Mouse (Mus musculus) adrenal gland, postnatal 10 days (tissue): ENCODE results near the gene Dad1. TPM values are rescaled to one million over a fixed set of nuclear protein-coding genes. Genes with fewer than 3 reads are reported as not detected.

ENCODE experiments used
- DNase-seq: peaks from one replicate; pipeline ENCODE4 v3.0.0; 2021; ENCODE audit warnings: mixed read lengths
- long read RNA-seq, 2 experiments: library from polyadenylated mRNA; stranded (forward); transcript quantifications; one replicate each; pipeline ENCODE4 v2.0.0; 2021
- total RNA-seq, 2 experiments: library from RNA; stranded (reverse); gene quantifications; 2 replicates each; pipeline ENCODE4 v1.2.3; 2021

Gene Dad1
- 100 to 1,000 TPM; 171 to 191 TPM for total RNA-seq
- long read RNA-seq, experiment 1, transcript Dad1-201 (3 exons, 878 nt), result major isoform, 342 of 352 reads
- long read RNA-seq, experiment 1, partial matches to known transcripts, result 8 of 352 reads
- long read RNA-seq, experiment 1, other reads (novel, unspliced or antisense), result 2 of 352 reads
- long read RNA-seq, experiment 2, transcript Dad1-201 (3 exons, 878 nt), result major isoform, 243 of 249 reads
- long read RNA-seq, experiment 2, partial matches to known transcripts, result 4 of 249 reads
- long read RNA-seq, experiment 2, other reads (novel, unspliced or antisense), result 2 of 249 reads

DNA sequence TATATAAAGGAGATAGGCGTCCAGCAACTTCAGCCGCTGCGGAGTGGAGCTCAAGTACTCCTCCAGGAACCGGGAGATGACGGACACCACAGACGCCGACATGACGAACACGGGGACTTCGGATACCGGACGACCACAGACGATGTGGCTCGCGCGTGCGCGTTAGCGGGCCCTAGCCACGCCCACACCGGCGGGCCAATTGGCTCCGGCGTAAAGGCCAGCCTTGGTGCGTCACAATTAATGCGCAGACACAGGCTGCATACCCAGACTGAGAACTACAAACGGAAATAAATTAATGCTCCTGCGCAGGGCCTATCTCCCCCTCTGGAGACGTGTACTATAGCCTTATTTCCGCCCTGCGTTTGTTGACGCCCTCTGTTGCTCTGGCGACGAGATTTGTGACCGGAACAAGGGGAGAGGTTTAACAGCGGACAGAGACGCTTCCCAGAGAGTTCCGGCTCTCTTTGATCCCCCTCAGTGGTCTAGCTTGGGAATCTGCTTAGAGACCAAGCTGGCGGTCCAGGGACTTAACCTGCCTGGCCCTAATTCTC lies at the start of gene Dad1, which contains the start of gene Abhd4:
TSS of gene Dad1 (minus strand) at position 364 of the 551 bp plus-strand sequence.
TSS of gene Abhd4 (plus strand) at position 448 of the 551 bp plus-strand sequence.
- peak; percentile 99 for DNase-seq

DNA sequence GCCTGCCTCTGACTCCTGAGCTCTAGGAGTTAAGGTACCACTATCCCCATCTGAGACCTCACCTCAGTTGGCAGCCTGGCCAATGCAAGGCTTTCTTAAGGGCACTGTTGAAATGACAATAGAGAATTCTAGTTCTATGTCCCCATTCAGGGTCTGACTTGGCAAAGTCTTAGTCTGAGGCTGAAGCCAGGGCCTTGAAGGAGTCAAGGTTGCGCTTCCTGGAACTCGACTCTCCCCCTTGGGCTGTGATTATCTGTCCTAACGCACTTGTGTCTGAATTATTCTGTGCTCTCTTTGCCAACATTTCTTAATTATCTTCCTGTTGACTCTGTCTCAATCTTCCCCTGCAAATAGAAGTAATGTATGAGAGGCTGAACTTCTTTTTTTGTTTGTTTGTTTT lies 46.8 kb upstream of the Dad1 start:
- DNase-seq, result peak; percentile 46

DNA sequence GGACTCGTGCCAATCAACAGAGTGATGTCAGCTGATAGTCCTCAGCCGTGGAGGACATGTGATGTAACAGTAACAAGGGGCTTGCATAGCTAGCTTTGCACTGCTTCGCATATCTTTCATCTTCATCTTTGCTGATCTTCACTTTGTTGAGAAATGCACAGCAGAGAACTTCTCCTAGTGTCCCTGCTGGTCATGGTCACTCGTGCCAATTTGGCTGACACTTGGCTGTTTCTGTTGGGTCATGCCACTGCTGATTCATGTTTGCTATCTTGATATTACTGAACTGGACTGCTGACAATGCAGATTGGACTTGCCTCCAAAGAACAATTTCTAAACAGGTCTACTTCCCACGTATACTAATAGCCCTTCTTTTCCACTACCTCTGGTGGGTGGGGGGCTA lies 46.2 kb upstream of the Dad1 start:
- peak; percentile 72 for DNase-seq

DNA sequence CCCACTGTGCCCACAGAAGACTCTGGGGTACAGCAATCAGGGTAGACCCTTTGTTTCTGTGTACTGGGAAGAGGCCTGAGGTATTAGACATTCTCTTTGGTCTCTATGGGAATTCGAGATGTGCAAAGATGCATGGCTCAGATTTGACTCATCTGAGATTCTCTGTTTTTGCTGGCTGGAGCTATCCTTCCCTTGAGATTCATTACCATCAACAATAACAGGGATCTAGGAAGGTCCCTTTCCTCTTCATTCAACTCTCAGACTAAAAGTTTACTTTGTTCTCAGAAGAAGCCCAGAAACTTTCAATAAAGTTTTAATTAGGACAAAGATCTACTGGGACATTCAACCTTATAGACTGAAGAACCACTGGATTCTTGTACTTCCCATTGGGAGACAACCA lies 30.9 kb upstream of the Dad1 start, which contains the start of gene Olfr49:
TSS of gene Olfr49 (minus strand) at position 101 of the 400 bp plus-strand sequence.
- no peak for DNase-seq

DNA sequence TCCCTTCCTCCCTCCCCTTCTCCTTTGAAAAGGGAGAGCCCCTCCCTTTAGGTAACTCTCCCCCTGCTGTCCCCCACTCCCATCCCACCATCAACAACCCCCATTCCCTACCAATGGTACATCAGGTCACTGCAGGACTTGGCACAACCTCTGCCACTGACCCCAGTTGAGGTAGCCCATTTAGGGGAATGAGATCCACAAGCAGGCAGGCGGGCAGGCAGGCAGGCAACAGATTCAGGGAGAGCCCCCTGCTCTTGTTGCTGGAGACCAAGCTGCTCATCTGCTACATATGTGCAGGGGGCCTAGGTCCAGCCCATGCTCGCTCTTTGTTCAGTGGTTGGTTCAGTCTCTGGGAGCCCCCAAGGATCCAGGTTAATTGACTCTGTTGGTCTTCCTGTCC lies 22.5 kb upstream of the Dad1 start:
- no peak for DNase-seq

DNA sequence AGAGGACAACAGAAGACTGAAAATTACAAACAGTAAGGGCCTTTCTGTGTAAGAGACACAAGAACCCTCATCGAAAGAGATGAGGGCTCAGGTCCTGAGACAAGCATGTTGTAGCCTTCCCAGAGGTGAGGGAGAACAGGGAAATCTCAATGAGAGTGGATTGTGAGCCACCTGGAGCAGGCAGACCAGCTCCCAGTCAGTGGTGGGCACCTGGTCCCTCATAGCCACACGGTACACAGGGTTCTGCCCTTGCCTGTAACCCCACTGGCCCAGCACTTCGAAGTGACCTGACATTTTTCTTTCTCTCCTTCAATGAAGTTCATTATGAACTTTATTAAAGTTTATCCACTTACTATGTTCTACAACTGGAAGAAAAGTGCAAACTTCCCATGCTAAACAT lies 18.8 kb upstream of the Dad1 start:
- no peak for DNase-seq

DNA sequence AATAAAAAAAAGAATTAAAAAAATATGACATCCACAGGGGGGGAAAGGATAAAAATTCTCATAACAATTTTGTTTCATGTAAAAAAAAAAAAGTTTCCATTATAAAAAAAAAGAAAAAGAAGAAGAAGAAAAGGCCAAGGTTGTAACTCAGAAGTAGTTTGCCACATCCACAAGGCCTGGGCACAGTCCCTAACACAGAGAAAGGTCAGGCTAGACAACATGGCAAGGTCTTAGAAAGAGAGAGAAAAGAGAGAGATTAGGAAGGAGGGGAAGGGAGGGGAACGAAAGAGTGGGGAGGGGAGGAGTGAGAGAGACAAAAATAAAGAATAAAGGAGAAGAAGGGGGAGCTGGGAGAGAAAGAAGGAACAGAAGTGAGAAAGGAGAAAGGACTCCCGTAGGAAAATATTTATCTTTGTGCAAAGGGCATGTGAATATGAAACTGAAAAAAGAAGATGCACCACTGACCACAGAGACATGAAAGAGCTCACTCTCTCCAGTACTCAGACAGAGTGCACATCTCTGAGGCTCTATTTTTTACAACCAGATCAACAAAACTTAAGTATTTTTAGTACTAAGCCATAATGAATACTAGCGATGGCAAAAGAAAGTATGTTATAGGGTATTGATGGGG lies 18.2 kb upstream of the Dad1 start:
- DNase-seq, result no peak

DNA sequence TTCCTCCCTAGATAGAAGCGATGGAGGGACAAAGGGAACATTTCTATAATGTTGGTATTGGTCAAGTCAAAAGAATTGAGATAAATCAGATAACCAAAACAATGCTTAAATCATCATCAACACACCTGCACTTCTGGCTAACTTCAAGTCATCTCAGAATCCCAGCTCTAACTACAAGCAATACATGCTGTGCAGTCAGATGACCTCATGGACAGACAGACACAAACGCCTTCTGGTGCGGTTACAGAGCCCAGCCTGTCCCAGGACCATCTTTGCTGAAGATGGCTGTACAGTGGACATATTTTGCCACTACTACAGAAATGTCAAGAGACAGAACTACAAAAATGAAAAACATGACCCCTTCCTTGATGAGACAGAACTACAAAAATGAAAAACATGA lies 16.5 kb upstream of the Dad1 start:
- DNase-seq, result no peak

DNA sequence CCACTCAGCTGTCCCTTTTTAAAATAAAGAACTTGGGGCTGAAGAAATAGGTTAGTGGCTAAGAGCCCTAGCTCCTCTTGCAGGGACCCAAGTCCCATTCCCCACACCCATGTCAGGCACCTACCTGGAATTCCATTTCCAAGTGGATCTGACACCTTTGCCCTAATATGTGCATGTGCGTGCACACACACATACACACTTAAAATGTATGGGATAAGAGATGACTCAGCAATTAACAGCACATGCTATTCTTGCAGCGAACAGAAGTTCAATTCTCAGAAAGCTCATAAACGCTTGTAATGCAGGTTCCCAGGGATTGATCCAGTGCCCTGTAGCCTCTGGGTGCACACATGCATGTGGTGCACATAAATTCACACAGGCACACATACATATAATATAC lies 15.7 kb upstream of the Dad1 start:
- no peak for DNase-seq

DNA sequence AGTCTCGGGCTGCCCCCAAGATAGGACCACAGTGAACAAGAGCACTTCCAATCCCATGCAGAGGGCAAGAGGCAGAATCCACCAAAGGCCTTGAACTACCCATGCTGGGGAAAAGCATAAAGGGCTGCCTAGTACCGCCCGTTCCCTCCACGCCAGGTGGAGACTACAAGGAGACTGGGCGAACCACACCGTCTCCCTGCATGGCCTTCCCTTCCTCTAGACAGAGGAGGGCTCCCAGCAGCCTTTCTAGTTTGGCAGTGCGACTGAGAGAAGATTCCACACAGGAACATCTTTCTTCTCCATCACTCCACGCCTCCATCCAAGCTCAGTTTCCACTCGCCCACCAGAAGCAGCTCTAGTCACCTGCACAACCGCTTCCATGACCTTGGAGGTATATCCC lies 14.1 kb upstream of the Dad1 start:
- no peak for DNase-seq

DNA sequence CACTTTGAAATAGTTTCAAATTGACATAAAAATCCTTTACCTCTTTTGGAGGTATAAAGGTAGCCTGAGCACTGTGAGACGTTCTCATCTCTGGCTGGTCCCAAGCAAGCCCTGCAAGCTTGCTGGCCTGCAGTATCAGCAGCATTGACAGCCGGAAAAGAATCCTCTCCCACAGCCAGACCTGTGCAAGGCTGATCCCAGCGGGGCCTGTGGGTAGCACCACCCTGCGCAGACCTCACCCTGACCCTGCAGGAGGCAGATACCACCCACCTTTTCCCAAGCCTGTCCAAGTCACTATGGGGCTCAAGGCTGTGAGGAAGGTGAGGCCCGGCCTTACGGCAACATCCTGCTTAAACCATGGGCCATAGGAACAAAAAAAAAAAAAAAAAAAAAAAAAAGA lies 12.0 kb upstream of the Dad1 start:
- DNase-seq, result no peak

DNA sequence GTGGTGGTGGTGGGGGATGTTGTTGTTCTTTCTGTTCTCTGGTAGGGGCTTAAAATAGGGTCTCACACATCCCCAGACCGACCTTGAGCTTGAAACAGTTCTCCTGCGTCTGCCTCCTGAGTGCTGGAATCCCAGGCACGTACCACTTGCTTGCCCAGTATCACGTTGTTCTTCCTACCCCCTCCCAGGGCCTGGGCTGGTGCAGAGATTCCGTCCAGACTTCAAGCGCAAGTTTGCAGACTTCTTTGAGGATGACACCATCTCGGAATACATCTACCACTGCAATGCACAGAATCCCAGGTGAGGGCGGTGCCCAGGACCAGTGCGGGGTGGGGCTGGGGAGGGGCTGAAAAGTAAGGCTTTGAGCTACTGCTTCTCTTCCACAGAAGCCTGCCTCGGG lies 11.2 kb upstream of the Dad1 start:
- DNase-seq, result no peak

DNA sequence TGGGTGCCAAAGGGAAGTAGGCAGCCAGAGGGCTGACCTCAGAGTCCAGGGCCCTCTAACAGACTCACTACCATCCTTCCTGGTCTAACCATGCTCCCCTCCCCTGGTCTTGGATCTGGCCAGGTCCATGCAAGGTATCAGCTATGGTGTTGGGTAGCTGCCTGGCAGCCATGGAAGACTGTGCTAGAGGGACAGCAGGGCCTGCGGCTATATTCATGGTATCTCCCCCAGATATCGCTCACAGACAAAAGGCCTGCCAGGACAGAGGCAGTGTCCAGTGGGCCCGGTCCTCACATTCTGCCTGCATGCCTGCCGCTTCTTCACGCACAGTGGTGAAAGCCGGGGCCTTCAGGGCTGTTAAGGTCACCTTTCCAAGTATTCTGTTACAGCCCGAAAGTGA lies 10.3 kb upstream of the Dad1 start:
- no peak for DNase-seq

DNA sequence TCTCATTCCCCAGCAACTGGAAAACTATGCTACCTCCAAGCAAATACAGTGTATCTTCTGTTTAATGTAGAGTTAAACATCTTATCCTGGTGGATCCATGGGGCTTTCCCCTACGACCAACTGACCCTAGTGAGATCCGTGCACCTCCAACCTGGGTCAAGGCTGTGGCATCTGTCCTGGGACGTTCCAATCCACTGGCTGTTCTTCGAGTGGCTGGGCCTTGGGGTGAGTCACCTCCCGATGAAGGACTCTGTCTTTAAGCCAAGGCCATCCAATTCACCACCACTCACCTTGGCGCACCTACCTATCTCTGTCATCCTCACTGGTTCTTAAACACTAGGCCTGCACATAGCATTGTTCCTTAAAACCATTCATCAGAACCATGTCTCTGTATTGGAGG lies 9.2 kb upstream of the Dad1 start:
- no peak for DNase-seq

DNA sequence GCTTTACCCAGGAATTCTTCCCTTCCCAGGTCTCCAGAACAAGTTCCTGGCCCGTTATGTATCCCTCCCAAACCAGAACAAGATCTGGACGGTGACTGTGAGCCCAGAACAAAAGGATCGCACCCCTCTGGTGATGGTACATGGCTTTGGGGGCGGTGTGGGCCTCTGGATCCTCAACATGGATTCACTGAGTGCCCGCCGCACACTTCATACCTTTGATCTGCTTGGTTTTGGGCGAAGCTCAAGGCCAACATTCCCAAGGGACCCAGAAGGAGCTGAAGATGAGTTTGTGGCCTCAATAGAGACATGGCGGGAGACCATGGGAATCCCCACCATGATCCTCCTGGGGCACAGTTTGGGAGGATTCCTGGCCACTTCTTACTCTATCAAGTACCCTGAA lies 8.7 kb upstream of the Dad1 start:
- DNase-seq, result no peak

DNA sequence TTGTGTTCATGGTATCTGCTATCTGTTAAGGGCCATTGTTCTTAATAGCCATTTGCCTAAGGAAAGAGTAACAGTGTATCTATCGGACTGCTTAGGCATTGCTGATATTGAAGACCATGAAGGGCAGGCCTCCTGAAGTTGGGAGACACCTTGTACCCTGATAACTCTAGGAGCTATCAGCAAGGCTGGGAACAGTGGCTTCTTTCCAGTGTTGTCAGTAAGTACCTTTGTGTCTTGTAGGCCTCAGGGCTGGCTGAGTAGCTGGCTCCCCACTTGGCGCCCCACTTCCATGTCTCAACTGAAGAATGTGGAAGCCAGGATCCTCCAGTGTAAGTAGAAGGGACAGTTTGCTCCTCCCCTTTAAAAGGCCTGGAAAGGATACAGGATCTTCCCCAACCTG lies 7.5 kb upstream of the Dad1 start:
- DNase-seq, result no peak

DNA sequence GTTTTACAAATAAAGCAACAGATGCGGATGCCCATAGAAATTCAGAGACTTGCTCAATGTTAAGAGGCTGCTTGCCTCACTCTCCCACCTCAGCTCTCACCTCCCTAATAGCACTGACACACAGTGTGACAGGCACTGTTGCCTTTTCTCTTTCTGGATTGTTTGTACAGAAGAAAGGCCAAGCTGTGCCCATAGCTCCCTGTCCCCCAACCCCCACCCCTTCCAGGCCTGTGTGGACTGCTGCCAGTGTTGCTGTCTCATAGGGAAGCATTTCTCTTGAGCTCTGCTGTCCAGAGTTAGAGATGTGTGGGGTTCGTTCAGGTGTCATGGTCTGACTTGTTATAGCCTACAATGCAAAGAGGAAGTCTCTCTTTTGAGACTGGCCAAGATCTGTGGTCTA lies 6.3 kb upstream of the Dad1 start:
- DNase-seq, result peak; percentile 72

DNA sequence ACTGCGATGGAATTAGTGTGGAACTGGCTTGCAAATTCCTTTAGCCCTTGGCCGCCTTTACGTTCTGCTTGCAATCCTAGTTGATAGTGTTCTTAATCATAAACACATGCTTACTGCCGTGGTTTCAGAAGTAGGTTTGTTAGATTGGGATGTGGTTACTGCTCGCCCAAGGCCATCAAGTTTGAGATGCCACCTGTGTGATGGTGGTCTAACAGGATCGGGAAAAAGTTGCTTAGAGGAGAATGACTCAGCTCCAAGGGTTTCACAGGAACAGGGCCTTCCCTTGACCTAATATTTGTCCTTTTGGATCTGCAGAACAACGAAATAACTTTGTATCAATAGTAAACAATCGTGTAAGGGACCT lies 5.8 kb upstream of the Dad1 start:
- no peak for DNase-seq

DNA sequence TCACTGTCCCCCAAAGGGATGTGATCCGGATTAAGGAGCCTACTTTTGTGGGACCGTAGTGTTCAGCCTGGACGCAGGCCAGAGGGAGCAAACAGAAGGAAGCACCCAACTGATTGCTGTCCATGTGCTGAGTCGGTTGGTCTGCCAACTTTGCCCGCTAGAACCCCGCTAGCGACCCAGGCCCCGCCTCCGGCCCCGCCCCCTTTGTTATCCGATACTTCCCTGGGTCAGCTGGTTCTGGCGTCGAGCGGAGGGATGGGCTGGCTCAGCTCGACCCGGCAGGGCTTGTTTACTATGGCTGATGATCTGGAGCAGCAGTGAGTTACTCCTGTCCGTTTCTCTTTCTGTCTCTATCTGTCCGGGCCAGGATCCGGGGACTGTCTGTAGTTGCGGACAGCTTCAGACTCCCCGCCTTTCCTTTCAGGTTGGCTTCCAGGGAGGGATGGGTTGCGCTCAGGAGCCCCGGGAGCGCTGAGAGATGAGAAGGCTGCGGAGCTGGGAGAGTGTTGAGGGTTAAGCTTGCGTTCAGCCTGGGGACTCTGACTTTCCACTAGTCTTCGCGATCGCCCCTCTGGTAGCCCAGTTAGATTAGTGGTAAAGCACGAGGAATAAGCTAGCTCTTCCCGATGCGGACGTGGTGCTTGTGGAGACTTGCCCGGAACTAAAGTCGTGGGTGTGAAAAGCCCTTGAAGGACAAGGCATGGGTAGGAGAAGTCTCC lies 5.3 kb upstream of the Dad1 start:
- DNase-seq, result peak; percentile 99

DNA sequence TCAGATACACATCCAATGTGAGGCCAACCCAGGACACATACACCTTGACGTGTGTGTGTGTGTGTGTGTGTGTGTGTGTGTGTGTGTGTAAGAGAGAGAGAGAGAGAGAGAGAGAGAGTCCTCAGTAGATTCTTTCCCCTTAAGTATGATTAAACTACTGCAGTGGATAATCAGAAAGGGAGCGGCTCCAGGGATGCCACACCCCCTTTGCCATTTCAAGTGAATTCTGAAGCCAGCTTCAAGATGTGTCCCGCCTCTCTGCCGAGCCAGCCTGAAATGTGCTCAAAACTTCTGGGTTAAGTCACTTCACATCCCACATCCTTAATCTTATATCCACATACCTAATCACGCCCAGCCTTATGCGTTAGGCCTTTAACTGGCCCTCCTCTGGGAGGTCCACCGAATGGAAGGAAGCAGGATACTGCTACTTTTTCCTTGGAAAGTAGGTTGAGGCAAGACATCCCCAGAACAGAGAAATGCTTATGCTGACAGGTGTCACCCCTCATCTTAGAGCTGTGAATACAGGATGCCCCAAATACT lies 4.3 kb upstream of the Dad1 start:
- no peak for DNase-seq

DNA sequence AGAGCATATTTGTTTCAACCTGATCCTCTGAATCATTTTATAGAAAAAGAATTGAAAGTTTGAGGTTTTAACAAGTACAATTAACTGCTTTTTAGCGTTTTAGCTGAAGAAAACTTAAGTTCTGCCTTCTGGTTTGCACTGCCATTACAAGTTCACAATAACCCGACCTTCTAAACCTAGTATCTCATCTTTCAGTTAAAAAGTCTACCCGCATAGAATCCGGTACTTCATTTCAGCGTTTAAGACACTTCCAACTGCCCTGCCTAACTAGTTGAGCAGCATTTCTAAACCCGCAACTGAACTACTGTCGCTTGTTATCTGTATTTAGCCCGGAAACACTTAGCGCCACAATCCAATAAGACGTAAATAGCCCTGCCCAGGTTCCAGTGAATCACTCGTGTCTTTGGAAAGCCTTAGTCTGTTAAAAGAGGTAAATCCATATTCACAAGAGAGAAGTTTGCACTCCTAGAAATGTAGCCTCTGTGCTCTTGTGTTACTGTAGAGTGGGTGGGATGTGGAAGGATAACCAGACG lies 832 bp upstream of the Dad1 start:
- DNase-seq, result no peak

DNA sequence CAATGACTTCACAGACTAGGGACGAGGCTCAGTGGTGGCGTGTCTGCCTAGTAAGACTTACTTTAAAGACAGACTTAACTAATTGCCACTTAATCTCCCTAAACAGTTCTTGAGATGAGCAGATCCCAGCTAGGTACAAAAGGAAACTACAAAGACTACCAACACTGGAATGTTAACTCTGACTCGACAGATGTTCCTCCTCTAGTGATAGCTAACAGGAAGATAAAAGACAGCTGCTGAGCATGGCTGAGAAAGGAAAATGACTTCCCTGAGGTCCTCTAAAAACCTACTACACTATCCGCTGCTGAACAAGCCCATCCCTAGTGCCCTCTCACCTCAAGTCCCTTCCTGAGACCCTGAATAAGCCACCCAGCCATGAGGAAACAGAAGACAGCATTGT lies 3.8 kb downstream of the Dad1 start:
- DNase-seq, result no peak

DNA sequence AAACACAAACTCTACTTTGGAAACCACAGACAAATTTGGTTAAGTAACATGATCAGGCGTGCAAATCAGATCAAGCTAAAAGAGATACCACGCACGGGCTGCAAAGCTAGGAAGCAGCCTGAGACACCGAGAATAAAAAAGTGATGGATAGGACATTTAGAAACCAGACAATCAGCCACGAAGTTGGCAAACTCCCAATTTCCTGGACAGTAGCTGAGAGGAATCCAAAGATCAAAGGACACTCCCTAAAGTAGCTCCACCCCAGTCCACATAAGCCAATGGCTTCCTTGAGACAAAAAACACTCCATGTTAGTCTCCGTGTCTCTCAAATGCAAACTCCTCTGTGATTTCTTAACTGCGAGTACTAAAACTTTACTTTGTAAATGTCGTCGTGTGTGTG lies 4.6 kb downstream of the Dad1 start:
- DNase-seq, result peak; percentile 70
